Mouse (Mus musculus): ENCODE measurements at regions not wholly inside any gene's neighbourhood (a gene's known extent, or its start where the extent isn't known, plus 50 kb on each side); places are given as distances from the start of the nearest gene placed in this dataset.

- DNase-seq: no peak
Measured at GRCm38 (mm10) chr3:56302346-56303185, 119.1 kb upstream of the Nbea start.

- no peak for DNase-seq
Measured at GRCm38 (mm10) chr3:56300769-56301168, 117.3 kb upstream of the Nbea start.

- no peak for DNase-seq
Measured at GRCm38 (mm10) chr3:56295578-56295977, 112.1 kb upstream of the Nbea start.

GRCm38 (mm10) chr3:56281507-56281906 lies 98.0 kb upstream of the Nbea start:
- DNase-seq: no peak

GRCm38 (mm10) chr3:56280330-56280957 lies 96.9 kb upstream of the Nbea start:
- DNase-seq: no peak

GRCm38 (mm10) chr3:56272587-56272986 lies 89.1 kb upstream of the Nbea start:
- DNase-seq: no peak

GRCm38 (mm10) chr3:56270241-56270830 lies 86.8 kb upstream of the Nbea start:
- DNase-seq: peak; percentile 2 to 7

GRCm38 (mm10) chr3:56261800-56262561 lies 78.5 kb upstream of the Nbea start:
- DNase-seq: no peak

- no peak for DNase-seq
Measured at GRCm38 (mm10) chr3:56256271-56256670, 72.8 kb upstream of the Nbea start.

- DNase-seq: no peak
Measured at GRCm38 (mm10) chr3:56244370-56244769, 60.9 kb upstream of the Nbea start.

GRCm38 (mm10) chr3:56238228-56238627 lies 54.7 kb upstream of the Nbea start:
- DNase-seq: no peak

- no peak for DNase-seq
Measured at GRCm38 (mm10) chr3:56236163-56236562, 52.7 kb upstream of the Nbea start.
